Mouse (Mus musculus) left cerebral cortex, adult 8-10 months (tissue): ENCODE data around the gene Olfr112. TPM values are rescaled to one million over a fixed set of nuclear protein-coding genes. Genes with fewer than 3 reads are reported as not detected.
"Not testable (repeated sequence)": the region's sequence is repeated elsewhere in the genome, so short reads cannot be mapped to it uniquely, and the experiment has no call there.

Experiments used
- DNase-seq, 2 experiments: peaks; one replicate each; pipeline ENCODE4 v3.0.0; 2022; ENCODE audit warnings: low spot score in 2 of 2
- total RNA-seq, 4 experiments: library from RNA; stranded (reverse); gene quantifications; 2 replicates each; pipeline ENCODE4 v1.2.4; 2022

The Olfr112 gene
- total RNA-seq, result not detected

DNA sequence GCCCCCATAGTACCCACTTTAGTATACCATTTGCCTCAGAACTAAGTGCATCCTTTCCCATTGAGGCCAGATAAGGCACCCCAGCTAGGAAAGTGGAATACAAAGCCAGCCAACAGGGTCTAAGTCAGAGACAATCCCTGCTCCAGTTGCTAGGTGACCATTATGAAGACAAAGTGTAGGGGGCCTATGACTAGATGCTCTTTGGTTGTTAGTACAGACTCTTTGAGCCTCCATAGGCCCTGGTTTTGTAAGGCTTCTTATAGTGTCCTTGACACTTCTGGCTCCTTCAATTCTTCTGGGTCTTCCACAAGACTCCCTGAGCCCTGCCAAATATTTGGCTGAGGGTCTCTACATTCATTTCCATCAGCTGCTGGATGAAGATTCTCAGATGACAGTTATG lies at the start of gene Olfr112:
Gene Olfr112, minus strand, starts transcription at position 101 of the 400 bp plus-strand sequence.
- no peak for DNase-seq

DNA sequence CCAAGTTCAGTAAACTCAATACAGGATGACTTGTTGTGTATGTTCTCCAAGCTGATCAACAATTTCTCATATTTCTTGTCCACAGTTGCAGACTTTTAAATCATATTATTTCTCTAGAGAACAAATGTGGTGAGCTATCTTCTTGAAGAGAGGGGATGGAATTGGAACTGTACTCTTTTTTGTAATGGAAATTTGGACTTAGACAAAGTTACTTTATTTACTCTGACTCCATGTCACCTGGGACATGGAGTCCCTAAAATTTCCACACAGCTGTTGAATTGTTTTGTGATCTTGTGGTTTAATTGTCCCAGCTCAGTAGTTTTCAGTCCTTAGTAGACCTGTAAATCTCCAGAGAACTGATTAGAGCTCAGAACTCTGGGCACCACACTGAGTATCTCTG lies 23.4 kb upstream of the Olfr112 start, which contains the start of gene Olfr114:
Gene Olfr114, minus strand, starts transcription at position 101 of the 400 bp plus-strand sequence.
- DNase-seq, result no peak

DNA sequence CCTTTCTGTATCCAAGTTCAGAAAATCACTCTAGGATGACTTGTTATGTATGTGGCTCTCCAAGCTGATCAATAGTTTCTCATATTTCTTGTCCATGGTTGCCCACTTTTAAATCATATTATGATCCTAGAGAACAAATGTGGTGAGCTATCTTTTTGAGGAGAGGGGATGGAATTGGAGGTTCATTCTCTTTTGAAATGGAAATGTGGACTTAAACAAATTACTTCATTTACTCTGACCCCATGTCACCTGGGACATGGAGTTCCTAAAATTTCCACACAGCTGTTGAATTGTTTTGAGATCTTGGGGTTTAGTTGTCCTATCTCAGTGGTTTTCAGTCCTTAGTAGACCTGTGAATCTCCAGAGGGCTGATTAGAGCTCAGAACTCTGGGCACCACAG lies 8.3 kb upstream of the Olfr112 start, which contains the start of gene Olfr113:
Gene Olfr113, minus strand, starts transcription at position 101 of the 400 bp plus-strand sequence.
- no peak for DNase-seq

DNA sequence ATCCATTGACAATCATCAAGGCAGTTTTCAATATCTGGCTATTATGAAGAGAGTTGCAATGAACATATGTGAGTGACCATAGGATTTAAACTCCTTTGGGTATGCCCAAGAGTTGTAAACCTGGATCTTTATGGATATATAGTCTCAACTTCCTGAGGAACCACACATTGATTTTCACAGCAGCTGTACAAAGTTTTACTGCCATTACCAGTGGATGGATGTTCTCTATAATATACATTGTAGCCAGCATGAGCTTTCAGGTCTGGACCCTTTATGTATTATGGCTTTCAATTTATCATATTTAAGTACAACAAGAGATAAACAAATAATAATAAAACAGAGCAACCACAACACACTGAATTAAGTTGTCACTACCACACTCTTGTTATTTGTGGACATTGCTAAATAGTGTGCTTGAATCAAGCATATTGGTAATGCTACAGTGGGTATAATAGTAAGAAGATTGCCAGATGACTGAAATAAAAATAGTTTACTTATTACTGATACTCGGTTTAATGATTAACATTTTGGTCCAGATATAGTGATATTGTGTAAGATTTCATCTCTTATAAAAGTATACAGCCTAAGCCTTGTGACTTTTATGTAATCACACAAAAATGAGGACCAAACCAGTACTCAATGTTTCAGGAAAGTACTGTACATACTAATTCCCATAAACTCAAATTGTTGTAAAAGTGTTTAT lies 10.2 kb downstream of the Olfr112 start:
- no peak for DNase-seq

DNA sequence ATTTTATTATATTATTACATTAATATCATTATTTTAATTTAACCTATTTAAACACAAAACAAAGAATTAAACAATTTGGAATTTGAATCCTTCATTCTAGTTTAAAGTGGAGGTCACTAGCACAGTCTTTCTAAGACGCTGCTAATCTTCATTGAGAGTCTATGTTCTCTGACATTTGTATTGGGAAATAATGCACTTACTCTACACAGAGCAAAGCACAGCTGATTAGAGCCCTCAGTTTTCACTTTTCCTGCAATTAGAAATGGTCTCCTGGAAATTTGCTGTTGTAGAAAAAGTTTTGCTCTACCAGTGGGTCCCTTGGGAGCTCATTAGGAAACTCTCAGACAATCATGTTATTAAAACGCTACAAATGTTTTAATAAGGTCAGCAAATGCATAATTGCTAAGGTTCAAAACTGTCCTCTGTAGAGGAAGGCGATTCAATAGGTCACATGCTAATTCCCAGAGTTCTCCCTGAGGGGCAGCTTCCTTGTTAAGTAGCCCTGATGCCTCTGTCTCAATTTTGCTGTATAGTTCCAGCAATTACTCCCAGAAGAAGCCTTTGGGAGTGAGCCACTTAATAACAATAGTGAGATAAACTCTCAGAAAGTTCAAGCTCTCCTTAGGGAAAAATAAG lies 25.3 kb downstream of the Olfr112 start:
- DNase-seq, result no peak

DNA sequence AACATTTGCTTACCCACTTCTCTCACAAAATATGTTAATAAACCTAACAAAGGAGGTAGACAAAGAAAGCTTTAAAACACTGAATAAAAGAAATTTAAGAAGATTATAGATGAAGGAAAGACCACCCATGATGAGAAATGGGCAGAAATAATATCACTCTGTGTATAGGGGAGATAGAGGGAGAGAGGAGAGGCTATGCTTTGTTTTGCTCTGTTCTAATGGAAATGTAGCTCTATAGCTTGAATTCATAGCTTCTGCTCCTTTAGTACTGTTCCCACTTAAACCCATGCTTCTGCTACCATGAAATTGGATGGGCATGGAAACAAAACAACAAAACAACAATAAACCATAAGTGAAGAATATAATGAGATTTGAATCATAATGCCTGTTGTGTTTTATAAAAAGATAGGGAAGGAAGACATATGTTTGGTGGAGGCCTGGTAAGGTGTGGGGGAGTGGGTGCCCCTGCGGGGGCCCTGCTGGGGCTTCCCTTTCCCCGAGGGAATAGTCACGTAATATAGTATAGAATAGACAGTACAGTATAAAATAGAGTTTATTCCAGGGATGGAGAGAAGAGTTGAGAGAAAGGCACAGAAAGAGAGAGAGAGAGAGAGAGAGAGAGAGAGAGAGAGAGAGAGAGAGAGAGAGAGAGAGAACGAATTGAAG lies 27.7 kb downstream of the Olfr112 start:
- DNase-seq, result no peak

DNA sequence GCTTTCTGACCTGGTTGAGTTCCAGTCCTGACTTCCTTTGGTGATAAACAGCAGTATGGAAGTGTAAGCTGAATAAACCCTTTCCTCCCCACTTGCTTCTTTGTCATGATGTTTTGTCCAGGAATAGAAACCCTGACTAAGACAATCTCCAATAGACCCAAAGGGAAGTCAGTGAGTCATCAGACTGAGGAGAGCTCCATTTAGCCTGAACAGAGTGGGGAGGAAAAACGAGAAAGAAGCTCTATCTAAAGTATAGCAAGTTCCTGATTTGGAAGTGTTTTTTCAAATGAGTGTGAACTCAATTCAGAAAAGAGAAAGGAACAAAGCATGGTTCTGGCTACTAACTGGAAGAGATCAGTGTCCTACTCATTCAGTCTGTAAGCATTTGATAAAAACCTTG lies 30.8 kb downstream of the Olfr112 start:
- DNase-seq, result peak in 1 of 2 experiments; percentile 6

DNA sequence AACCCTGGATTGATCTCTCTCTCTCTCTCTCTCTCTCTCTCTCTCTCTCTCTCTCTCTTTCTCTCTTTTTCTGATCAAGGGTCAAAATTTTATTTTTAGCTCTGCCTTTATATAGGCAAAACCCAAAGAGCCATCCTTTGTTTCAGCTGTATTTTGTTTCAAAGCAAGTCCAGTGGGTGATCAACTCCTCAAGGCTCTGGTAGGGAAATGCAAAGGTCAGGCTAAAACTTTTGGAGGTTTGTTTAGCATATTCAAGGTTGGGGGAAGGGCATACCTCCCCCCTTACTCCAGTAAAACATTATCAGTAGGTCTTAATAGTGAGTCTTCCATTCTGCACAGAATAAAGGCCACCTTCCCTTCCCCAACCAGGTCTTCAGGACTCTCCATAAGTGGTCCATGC lies 34.1 kb downstream of the Olfr112 start:
- DNase-seq, result no peak

DNA sequence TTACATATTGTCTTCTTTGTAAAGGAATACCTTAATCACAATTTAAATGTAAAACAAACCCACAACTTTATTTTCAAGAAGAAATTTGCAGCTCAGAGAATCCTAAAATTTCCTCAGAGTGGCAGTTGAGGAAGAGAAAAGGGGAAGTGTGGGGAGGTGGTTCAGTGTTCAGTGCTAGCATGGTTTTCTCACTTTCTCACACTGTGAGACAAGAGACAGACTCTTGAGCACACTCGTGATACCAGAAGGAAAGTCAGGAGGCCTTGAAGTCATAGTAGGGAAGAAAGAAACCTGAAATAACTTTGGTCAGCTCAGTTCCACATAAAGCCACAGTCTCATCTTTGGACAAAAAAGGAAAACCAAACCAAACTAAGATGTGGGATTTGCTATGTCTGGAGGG lies 43.8 kb downstream of the Olfr112 start:
- DNase-seq, result not testable (repeated sequence)

DNA sequence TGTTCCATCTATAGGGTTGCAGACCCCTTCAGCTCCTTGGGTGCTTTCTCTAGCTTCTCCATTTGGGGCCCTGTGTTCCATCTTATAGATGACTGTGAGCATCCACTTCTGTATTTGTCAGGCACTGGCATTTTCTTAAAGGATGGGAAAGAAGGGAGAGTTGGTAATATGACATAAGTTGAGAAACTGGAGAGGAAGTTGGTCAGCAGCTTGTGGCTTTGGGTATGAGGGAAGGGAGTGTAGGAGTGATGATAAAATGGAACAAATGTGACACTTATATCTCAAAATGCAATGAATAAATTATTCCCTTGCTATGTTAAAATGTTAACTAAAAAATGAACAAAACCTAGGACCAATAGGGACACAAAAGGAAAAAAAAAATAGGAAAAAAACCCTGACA lies 44.6 kb downstream of the Olfr112 start:
- not testable (repeated sequence) for DNase-seq

Other genes starting within 250 kb of the Olfr112 start
- gene Olfr103, start 229.8 kb downstream of the Olfr112 start, total RNA-seq, result not detected
- gene Olfr104-ps, start 209.9 kb downstream of the Olfr112 start, total RNA-seq, result not detected
- not detected for gene Olfr105-ps, start 190.4 kb downstream of the Olfr112 start, total RNA-seq
- gene Olfr106-ps, start 179.1 kb downstream of the Olfr112 start, total RNA-seq, result not detected
- not detected for gene Olfr107, start 170.2 kb downstream of the Olfr112 start, total RNA-seq
- not detected for gene Olfr108, start 124.0 kb downstream of the Olfr112 start, total RNA-seq
- not detected for gene Olfr109, start 110.5 kb downstream of the Olfr112 start, total RNA-seq
- gene H2-M2, start 85.9 kb downstream of the Olfr112 start, total RNA-seq, result not detected
- 1 to 10 TPM in 1 of 4 experiments, under 1 TPM in 1, not detected in 2; 0.87 to 1.6 TPM for gene Olfr110, start 77.0 kb downstream of the Olfr112 start, total RNA-seq
- 1 to 10 TPM in 2 of 4 experiments, under 1 TPM in 2; 0.36 to 3.8 (median 1.7) TPM for gene Olfr111, start 61.4 kb downstream of the Olfr112 start, total RNA-seq
- gene Olfr113, start 8.2 kb upstream of the Olfr112 start, total RNA-seq, result not detected
- gene Olfr114, start 23.3 kb upstream of the Olfr112 start, total RNA-seq, result not detected
- not detected for gene Olfr115, start 57.7 kb upstream of the Olfr112 start, total RNA-seq
- gene Olfr116, start 57.7 kb upstream of the Olfr112 start, total RNA-seq, result not detected
- gene Olfr117, start 94.3 kb upstream of the Olfr112 start, total RNA-seq, result not detected
- gene Olfr118, start 97.5 kb upstream of the Olfr112 start, total RNA-seq, result not detected
- gene Olfr119, start 127.1 kb upstream of the Olfr112 start, total RNA-seq, result not detected
- gene Olfr120, start 152.4 kb upstream of the Olfr112 start, total RNA-seq, result not detected
- gene Olfr121, start 179.4 kb upstream of the Olfr112 start, total RNA-seq, result not detected
- gene Olfr122, start 199.2 kb upstream of the Olfr112 start, total RNA-seq, result not detected
- not detected for gene Olfr123, start 224.1 kb upstream of the Olfr112 start, total RNA-seq
- not detected for gene Olfr124, start 230.4 kb upstream of the Olfr112 start, total RNA-seq